Mouse (Mus musculus) frontal cortex, adult (tissue): ENCODE data around the gene Lbhd1.
"Not testable (repeated sequence)": the region's sequence is repeated elsewhere in the genome, so short reads cannot be mapped to it uniquely, and the experiment has no call there.

ENCODE experiments used
- ATAC-seq: cut with Nextera tagmentation; 2 replicates; pipeline ENCODE4 v1.9.2; 2017; ENCODE audit warnings: mild to moderate bottlenecking, moderate library complexity, mixed read lengths; ENCODE audit not compliant: low TSS enrichment

The Lbhd1 gene

GRCm38 (mm10) chr19:8883616-8884015 is at the start of gene Lbhd1, which contains the start of gene Gm49403:
Lbhd1 (plus strand) TSS chr19:8883732.
Gm49403 (plus strand) TSS chr19:8883930.
- no peak for ATAC-seq

DNA sequence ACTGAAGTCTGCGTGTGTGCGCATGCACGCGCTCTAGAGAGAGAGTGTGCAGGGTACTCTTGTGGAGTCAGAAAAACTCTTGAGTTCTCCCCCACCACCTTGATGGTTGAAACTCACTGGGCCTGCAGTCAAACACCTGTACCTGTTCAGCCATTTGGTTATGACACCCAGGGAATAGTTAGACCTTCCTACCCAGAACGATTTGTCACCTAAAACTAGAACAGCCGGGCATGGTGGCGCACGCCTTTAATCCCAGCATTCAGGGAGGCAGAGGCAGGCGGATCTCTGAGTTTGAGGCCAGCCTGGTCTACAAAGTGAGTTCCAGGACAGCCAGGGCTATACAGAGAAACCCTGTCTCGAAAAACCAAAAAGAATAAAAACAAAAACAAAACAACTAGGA is 47.2 kb upstream of the Lbhd1 start:
- ATAC-seq = not testable (repeated sequence)

DNA sequence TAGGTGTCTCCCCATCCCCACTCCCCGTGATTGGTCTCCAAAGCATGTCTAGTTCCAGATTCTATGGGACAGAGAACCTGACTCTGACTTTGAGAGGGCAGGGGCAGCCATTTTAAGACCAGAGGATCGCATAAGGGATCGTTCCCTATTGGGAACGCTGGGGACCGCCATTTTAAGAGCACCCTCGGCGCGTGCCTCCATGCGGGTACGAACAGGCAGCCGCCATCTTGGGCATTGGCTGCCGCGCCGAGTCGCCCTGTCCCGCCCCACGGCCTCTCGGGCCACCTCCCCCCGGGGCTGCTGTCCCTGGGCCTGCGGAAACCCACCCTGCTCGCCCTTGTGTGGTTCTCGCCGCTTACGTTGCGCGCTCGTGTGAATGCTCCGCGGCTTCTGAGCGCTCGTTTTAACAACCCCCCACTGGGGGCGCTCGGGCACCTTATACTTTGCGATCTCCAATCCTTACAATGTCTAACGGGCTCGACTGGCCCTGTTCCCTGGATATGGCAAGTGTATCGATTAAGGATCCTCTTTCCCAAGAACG is 46.2 kb upstream of the Lbhd1 start, which contains the start of gene Bscl2:
Bscl2 (plus strand) TSS at position 217 of the 541 bp plus-strand sequence.
- ATAC-seq = peak; percentile 47

DNA sequence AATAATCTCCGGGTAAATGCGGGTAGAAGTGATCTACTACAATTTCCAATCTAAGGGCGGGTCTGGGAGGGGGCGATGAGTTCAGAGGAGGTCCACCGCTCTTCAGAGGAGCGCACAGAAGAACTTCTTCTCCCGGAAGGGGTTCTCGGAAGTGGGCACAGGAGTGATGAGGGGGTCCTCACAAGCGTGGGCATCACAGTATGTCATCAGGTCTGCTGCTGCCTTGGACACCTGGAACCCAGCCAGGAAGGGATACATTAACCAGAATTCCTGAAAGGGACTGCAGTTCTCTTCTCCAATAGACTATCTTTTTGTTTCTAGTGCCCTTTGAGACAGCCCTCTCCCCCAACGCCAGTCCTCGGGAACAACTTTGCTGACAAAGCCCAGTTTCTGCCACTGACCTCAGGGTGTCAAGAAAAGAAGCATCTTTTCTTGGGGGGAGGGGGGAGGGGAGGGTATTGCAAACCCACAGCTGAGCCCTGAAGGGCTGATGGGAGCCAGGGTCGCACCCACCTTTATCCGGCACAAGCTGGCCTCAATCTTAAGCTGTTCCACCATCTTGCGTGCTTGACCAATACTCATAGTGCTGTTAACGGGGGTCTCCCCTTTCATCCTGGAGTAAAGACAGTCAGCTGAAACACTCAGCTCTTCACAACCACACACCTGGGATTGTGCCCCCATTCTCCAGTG is 45.3 kb upstream of the Lbhd1 start:
- ATAC-seq = no peak

DNA sequence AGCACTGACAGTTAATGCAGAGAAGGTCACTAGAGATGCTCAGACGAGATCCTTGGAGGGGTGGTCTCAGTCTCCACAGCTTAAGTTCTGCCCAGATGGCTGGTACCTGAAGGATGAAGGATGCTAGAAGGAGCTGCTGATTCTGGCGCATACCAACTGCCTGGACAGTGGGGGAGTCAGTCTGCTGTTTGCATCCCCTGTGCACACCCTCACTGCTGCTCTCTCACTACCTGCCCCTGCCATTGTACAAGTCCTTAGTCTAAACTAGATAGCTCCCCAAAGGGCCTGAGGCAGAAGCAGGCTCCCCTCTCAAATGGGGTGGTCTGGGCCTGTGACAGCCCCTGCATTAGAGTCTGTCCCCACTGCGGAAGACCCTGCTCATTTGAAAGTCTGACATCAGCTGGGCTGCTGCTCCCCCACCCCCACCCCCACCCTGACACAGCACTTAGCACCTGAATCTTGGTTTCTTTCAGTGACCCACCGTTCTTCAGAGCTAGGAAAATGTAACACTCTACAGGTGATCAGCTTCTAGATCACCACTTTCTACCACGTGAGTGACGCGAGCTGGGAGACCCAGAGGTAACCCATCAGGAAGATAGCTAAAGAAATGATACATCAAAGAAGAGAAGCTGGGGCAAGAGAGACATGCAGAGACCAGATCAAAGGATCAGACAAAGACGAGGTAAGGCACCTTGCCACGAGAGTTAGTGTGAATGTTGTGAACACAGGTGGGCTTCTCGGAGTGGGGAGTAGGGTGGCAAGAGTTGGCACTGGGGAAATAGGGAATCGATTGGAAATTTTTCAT is 44.2 kb upstream of the Lbhd1 start, which contains the start of gene Gng3:
Gng3 (minus strand) TSS at position 92 of the 805 bp plus-strand sequence.
- peak; percentile 70 for ATAC-seq

- ATAC-seq = peak; percentile 44
These were observed 43.4 kb upstream of the Lbhd1 start for GRCm38 (mm10) chr19:8839908-8840791.

GRCm38 (mm10) chr19:8841012-8841411 is 42.5 kb upstream of the Lbhd1 start:
- no peak for ATAC-seq

- no peak for ATAC-seq
These were observed 40.6 kb upstream of the Lbhd1 start for GRCm38 (mm10) chr19:8842961-8843360.

DNA sequence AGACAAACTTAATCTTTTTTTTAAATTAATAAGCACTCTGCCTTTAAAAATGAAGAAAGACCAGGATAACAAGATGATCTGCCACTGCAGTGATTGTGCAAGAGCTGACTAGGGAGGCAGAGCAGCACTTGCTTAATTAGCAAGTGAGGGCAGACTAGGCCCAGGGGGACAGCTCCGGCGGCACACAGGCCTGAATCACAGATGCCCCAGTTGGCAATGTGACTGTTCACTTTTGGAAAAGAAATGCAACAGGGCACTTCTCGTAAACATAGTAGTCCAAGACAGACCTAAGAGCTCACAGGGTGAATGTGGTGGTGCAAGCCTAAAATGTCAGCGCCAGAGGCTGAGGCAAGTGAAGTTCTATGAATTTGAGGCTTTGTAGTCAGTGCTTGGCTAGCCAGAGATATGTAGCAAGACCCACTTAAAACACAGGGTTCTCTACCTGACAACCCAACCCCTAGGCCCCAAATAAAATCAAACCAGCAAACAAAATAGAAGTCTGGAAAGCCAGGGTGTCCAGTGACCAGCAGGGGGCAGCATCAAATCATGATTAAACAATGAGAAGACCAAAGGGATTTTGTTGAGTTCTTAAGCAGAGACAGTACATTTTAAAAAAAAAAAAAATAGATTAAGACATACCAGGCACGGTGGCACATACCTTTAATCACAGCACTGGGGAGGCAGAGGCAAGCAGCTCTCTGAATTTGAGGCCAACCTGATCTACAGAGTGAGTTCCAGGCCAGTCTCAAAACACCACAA is 39.0 kb upstream of the Lbhd1 start:
- no peak for ATAC-seq

- ATAC-seq = no peak
These were observed 35.2 kb upstream of the Lbhd1 start for GRCm38 (mm10) chr19:8848356-8848755.

DNA sequence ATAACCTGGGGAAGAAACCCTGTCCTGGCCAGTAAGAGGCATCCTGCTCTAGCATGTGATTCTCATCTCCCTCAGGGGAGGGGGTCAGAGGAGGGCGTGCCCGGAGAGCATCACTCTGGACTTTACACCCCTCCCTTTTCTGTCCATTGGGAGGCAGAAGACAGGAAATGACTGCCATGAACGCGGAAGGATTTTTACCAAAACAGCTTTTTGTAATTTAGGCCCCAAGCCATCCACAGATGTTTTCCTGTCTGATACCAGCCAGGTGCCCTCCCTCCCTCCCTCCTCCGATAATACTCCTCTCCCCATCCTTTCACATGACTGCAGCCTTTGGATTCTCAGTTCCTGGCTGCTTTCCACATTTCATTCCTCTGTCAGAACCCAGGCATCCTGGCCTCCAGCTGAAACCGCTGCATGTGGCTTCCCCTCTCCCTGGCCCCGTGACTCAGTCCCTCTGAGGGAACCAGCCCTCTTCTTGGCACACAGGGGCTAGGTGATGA is 33.1 kb upstream of the Lbhd1 start, which contains the start of gene Lrrn4cl:
Lrrn4cl (plus strand) TSS at position 367 of the 500 bp plus-strand sequence.
- no peak for ATAC-seq

DNA sequence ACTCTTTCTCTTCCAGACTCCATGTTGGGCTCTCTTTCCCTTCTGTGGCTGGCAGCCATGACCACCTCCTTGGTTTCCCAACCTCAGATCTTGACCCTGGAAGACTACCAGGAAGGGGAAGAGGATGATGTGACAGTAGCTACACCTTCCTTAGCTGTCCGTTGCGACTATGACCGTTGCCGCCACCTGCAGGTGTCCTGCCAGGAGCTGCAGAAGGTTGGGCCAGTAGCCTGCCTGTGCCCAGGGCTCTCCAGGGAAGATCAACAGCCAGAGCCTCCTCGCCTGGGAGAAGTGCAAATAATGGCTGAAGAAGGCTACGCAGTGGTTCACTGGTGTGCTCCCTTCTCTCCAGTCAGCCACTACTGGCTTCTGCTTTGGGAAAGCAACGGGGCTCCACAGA is 31.9 kb upstream of the Lbhd1 start:
- no peak for ATAC-seq

GRCm38 (mm10) chr19:8852236-8852928 is 31.1 kb upstream of the Lbhd1 start:
- peak; percentile 79 for ATAC-seq

DNA sequence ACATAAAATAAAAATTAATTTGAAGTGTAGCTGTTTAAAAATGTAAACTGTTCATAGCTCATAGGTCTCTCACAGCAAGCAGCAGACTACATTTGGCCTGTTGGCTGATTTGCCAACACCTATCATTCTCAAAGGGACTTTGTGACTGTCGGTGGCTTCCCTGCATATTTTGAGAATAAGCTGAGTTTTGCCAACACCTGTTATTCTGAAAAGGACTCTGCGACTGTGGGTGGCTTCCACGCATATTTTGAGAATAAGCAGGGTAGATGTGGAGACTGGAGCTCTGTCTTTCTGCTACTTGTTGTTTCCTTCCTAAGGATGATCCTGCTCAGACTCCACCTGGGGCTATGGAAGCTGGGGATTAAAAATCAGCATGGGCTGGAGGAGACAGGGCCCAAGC is 30.4 kb upstream of the Lbhd1 start:
- peak; percentile 47 for ATAC-seq

DNA sequence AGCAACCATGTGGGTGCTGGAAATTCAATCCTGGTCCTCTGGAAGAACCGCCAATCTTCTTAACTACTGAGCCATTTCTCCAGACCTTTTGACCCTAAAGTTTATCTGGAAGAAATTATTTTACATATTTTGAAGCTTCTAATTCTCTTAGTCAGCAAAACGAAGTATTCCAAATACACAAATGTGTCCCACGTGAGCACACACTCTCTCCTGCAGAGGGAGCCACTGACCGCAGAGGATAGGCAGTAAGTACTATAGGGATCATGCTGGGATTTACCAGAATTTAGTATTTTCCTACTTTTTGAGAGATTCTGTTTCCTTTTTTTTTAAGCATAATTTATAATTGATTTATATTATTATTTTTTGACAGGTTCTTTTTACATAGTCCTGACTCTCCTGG is 25.8 kb upstream of the Lbhd1 start:
- no peak for ATAC-seq

DNA sequence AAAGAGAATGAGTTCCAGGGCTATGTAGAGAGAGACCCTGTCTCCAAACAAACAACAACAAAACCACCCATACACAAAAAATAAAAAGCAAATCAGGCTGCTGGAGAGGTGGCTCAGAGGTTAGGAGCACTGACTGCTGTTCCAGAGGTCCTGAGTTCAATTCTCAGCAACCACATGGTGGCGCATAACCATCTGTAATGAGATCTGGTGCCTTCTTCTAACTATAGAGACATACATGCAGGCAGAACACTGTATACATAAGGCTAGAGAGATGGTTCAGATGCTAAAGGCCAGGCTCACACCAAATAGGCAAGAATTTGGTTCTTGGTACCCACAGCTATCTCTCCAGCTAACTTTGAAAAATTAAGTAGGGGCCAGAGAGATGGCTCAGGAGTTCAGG is 24.5 kb upstream of the Lbhd1 start:
- ATAC-seq = 0 out of 2 replicates have a peak, but pooled peaks have one; percentile 55

DNA sequence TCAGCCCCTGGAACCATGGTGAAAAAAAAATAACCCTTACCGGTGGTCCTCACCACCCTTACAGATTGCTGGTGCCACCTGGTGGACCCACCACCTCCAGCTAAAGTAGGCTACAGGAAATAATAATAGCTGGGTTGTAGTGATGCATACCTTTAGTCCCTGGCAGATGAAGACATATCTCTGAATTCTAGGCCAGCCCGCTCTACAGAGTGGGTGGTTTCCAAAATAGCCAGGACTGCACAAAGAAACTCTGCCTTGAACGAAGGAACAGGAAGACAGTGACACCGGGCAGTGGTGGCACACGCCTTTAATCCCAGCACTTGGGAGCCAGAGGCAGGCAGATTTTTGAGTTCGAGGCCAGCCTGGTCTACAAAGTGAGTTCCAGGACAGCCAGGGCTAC is 19.3 kb upstream of the Lbhd1 start:
- ATAC-seq = peak; percentile 90

GRCm38 (mm10) chr19:8870381-8870780 is 13.2 kb upstream of the Lbhd1 start:
- ATAC-seq = not testable (repeated sequence)

- peak; percentile 9; the same call in 1 of the 2 replicates for ATAC-seq
These were observed 12.7 kb upstream of the Lbhd1 start for GRCm38 (mm10) chr19:8870838-8871237.
